Mouse (Mus musculus) megakaryocyte-erythroid progenitor cell, adult 5 weeks (primary cell): ENCODE data around the gene Mrpl45. TPM values are rescaled to one million over a fixed set of nuclear protein-coding genes. Genes with fewer than 3 reads are reported as not detected.

Experiments used
- polyA plus RNA-seq: library from polyadenylated mRNA; stranded (reverse); fragments of >175 nt; gene quantifications from 2 replicates; pipeline ENCODE4 v1.2.3, GENCODE M21; 2012

The Mrpl45 gene
- 8.4 and 10.2 TPM in 2 replicates for polyA plus RNA-seq

GRCm38 (mm10) chr11:97315504-97316503 is at the start of gene Mrpl45:
TSS of gene Mrpl45 (plus strand) at chr11:97315716.

DNA sequence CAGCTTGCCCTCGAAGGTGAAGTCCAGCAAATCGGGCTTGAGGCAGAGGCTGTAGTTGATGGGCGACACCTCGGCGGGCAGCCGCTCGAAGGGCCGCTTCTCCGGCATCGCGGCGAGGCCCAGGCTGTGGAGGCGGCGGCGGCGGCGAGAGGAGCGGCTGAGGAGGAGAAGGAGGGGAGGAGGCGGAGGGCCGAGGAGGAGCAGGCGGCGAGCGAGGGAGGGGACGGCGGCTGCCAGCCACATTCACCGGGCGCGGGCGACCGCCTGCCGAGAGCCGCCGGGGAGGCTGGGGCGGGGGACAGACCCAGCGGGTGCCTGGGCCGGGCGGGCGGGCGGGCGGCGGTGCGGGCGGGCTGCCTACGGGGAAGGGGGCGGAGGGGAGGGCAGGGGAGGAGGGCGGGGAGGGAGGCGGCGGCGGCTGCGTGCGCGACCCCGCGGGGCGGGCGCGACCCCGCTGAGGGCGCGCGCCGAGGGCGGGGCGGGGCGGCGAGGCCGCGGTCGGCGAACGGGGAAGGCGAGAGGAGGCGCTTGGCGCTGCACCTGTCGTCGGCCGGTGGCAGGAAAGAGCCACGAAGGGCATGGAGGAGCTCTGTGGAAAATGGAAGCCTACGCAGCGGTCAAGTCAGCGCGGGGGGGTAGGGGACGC is 35.2 kb upstream of the Mrpl45 start, which contains the start of gene Npepps:
Npepps (minus strand) TSS at position 423 of the 646 bp plus-strand sequence.

GRCm38 (mm10) chr11:97352027-97352684 is 36.6 kb downstream of the Mrpl45 start, which contains the start of gene Gpr179:
TSS of gene Gpr179 (minus strand) at chr11:97352077.

DNA sequence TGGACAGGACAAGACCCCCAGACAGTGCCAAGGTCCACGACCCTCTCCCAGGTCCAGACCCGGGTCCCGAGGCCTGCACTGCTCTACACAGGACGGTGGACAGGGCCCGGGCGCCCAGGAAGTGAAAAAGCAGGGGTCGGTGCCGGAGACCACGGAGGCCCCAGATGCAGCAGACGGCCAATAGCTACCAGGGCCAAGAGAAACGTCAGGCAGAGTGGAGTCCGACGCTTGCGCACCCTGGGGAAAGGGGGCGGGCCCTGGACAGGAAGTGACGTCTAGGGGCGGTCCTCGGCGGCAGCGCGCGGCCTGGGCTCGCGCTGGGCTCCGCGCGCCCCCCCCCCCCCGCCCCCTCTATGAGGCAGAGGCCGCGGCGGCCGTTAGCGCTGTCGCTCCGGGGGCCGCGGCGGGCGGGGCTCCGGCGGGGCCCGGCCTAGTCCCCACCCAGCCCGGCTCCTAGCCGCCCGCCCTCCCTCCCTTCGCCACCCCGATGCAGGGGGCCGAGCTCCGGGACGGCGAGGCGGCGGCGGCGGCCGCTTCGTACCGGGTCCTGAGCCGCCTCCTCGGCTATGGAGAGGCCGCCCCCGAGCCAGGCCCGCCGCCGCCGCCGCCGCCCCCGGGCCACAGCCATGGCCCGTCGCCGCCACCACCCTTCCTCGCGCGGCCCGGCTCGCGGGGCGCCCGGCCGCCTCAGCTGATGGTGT is 46.6 kb downstream of the Mrpl45 start, which contains the start of gene Socs7:
Socs7 (plus strand) TSS at position 604 of the 701 bp plus-strand sequence.

Other genes starting within 250 kb of the Mrpl45 start
- 1.9 and 2.0 TPM in 2 replicates for gene Tbx21, start 200.4 kb upstream of the Mrpl45 start, polyA plus RNA-seq
- 29.6 and 37.5 TPM in 2 replicates for gene Tbkbp1, start 164.2 kb upstream of the Mrpl45 start, polyA plus RNA-seq
- 36.5 and 38.9 TPM in 2 replicates for gene Kpnb1, start 127.8 kb upstream of the Mrpl45 start, polyA plus RNA-seq
- gene Npepps, start 35.1 kb upstream of the Mrpl45 start, polyA plus RNA-seq = 19.8 and 23.4 TPM in 2 replicates
- gene Gpr179, start 36.4 kb downstream of the Mrpl45 start, polyA plus RNA-seq = 0.12 and 0.13 TPM in 2 replicates
- 6.2 and 8.5 TPM in 2 replicates for gene Socs7, start 46.8 kb downstream of the Mrpl45 start, polyA plus RNA-seq
- 41.8 and 52.7 TPM in 2 replicates for gene Arhgap23, start 99.8 kb downstream of the Mrpl45 start, polyA plus RNA-seq
- not detected in 2 replicates for gene 4933428G20Rik, start 184.6 kb downstream of the Mrpl45 start, polyA plus RNA-seq